Mouse (Mus musculus) heart, embryonic 12.5 days (tissue): Measurements from ENCODE around the gene Unc5b. TPM values are rescaled to one million over a fixed set of nuclear protein-coding genes. Genes with fewer than 3 reads are reported as not detected.
"Not testable (repeated sequence)": the region's sequence is repeated elsewhere in the genome, so short reads cannot be mapped to it uniquely, and the experiment has no call there.

ENCODE experiments used
- ATAC-seq: fragments of 200-750 bp; cut with Nextera tagmentation; 2 replicates; pipeline ENCODE4 v1.8.0; 2017; ENCODE audit warnings: moderate TSS enrichment, moderate library complexity; ENCODE audit not compliant: insufficient number of reproducible peaks, low FRiP score
- H3K27ac ChIP-seq: fragments of 300-500 bp; sonication (generic); 2 replicates; pipeline ENCODE4 v1.5.1; 2016; ENCODE audit warnings: mild to moderate bottlenecking, moderate library complexity; ENCODE audit not compliant: poor library complexity, severe bottlenecking
- H3K27me3 ChIP-seq: fragments of 300-500 bp; sonication (generic); replicated peaks from 2 replicates; pipeline ENCODE4 v1.6.1; 2016; ENCODE audit warnings: mild to moderate bottlenecking, moderate library complexity
- H3K36me3 ChIP-seq: fragments of 300-500 bp; sonication (generic); 2 replicates; pipeline ENCODE4 v1.6.1; 2016; ENCODE audit warnings: mild to moderate bottlenecking, moderate library complexity
- H3K4me1 ChIP-seq: fragments of 300-500 bp; sonication (generic); replicated peaks from 2 replicates; pipeline ENCODE4 v1.6.1; 2016; ENCODE audit warnings: mild to moderate bottlenecking
- H3K4me2 ChIP-seq: fragments of 300-500 bp; sonication (generic); 2 replicates; pipeline ENCODE4 v1.6.1; 2016; ENCODE audit warnings: mild to moderate bottlenecking, moderate library complexity
- H3K4me3 ChIP-seq: fragments of 300-500 bp; sonication (generic); 2 replicates; pipeline ENCODE4 v1.5.1; 2016; ENCODE audit warnings: mild to moderate bottlenecking
- H3K9ac ChIP-seq: fragments of 300-500 bp; sonication (generic); 2 replicates; pipeline ENCODE4 v1.6.1; 2016; ENCODE audit warnings: mild to moderate bottlenecking, moderate library complexity
- H3K9me3 ChIP-seq: fragments of 300-500 bp; sonication (generic); replicated peaks from 2 replicates; pipeline ENCODE4 v1.6.1; 2016; ENCODE audit warnings: mild to moderate bottlenecking, moderate library complexity
- WGBS: fragments of 180-500 bp; shearing (Covaris S2); methylation state at CpG from one replicate; pipeline ENCODE4 v1.1.7; 2016; 5-methylcytosine and 5-hydroxymethylcytosine counted together
- polyA plus RNA-seq: library from polyadenylated mRNA; unstranded; fragments of >200 nt; fragmentation: Nextera tagmentation; extraction: Ambion mirVana; gene quantifications from 2 replicates; pipeline ENCODE4 v1.2.1, GENCODE M21; 2016

Gene Unc5b
- 18.4 and 18.7 TPM in 2 replicates for polyA plus RNA-seq

GRCm38 (mm10) chr10:60831379-60831778 lies at the start of gene Unc5b:
Unc5b (minus strand) TSS chr10:60831581.
- H3K27me3 ChIP-seq, result no peaks in the 10 kb centered on the region
- under 1% methylated on average over 53 of the region's 53 CpGs for WGBS
- H3K4me3 ChIP-seq, result peak within 1 kb of the TSS; percentile 70
- H3K4me1 ChIP-seq, result peaks cover 38% of the 10 kb centered on the region
- H3K27ac ChIP-seq, result peak within 1 kb of the TSS; percentile 91
- no peaks in the 10 kb centered on the region for H3K9me3 ChIP-seq
- H3K4me2 ChIP-seq, result peak within 1 kb of the TSS; percentile 84
- peak; percentile 92 for ATAC-seq
- no peaks in the 10 kb centered on the region for H3K36me3 ChIP-seq
- H3K9ac ChIP-seq, result peak within 1 kb of the TSS; percentile 92

GRCm38 (mm10) chr10:60879817-60880216 lies 48.4 kb upstream of the Unc5b start:
- Histone ChIP-seq H3K27ac (no peak overlapping the region), H3K4me1 (no peaks in the 10 kb centered on the region), H3K4me3 (no peak overlapping the region), H3K36me3 (no peaks in the 10 kb centered on the region), H3K27me3 (peaks cover 4% of the 10 kb centered on the region; the same call in 1 of the 2 replicates), H3K9ac (no peak overlapping the region), H3K4me2 (no peak overlapping the region), H3K9me3 (no peaks in the 10 kb centered on the region)
- 79% methylated on average over 4 of the region's 4 CpGs for WGBS
- no peak for ATAC-seq

GRCm38 (mm10) chr10:60877075-60877474 lies 45.7 kb upstream of the Unc5b start:
- Histone ChIP-seq H3K36me3 (no peaks in the 10 kb centered on the region), H3K27me3 (peaks cover 4% of the 10 kb centered on the region; the same call in 1 of the 2 replicates), H3K4me2 (no peak overlapping the region), H3K4me3 (no peak overlapping the region), H3K9ac (no peak overlapping the region), H3K9me3 (peaks cover 4% of the 10 kb centered on the region; the same call in 1 of the 2 replicates), H3K27ac (no peak overlapping the region), H3K4me1 (no peaks in the 10 kb centered on the region)
- WGBS, result 82% methylated on average over 5 of the region's 5 CpGs
- no peak for ATAC-seq

GRCm38 (mm10) chr10:60875011-60875410 lies 43.6 kb upstream of the Unc5b start:
- no peaks in the 10 kb centered on the region for H3K36me3 ChIP-seq
- no peak overlapping the region for H3K4me3 ChIP-seq
- no peak overlapping the region for H3K27ac ChIP-seq
- H3K9me3 ChIP-seq, result peaks cover 4% of the 10 kb centered on the region; the same call in 1 of the 2 replicates
- H3K4me2 ChIP-seq, result no peak overlapping the region
- no peak for ATAC-seq
- WGBS, result 80% methylated on average over 1 of the region's 1 CpGs
- no peak overlapping the region for H3K9ac ChIP-seq
- peaks cover 4% of the 10 kb centered on the region; the same call in 1 of the 2 replicates for H3K27me3 ChIP-seq
- H3K4me1 ChIP-seq, result no peaks in the 10 kb centered on the region

GRCm38 (mm10) chr10:60863318-60863717 lies 31.9 kb upstream of the Unc5b start:
- no peak for ATAC-seq

DNA sequence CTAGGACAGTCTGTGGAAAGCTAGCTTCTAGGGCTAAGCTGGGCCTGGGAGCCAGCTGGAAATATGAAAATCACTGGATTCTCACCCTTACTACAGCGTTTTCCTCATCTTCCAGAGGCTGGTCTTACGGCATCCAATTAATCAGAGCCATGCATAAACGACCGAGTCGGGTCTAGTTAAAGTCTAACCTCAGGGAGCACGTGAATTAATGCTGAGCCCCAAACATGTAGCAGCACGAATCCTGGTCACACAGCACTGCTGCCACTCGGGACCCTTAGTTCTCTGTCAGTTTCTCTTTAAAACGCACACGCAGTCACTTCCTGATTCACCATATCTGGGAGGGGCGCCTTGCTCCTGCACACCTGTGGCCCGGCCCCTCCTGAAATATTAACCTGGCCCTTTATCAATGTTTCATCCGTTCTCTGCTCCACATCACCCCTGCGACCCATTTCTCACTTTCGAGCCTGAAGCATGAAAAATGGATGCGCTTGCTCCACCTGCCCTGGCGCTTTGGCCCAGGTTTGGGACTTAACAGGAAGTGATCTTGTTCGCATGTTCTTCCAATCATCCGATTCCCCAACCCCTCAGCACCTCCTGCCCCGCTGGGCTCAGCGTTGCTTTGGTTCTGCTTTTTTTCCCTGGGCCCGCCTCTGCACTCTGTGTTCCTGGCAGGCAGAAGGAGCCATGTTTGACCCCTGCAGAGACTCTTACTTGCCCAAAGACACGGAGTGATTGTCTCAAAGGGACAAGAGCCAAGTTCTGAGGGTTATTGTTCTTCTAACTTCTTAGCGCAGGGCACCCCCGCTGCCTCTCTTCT lies 31.3 kb upstream of the Unc5b start:
- no peak for ATAC-seq
- Histone ChIP-seq H3K36me3 (no peaks in the 10 kb centered on the region), H3K4me2 (no peak overlapping the region), H3K27me3 (peaks cover 6% of the 10 kb centered on the region; the same call in 1 of the 2 replicates), H3K27ac (no peak overlapping the region), H3K9me3 (no peaks in the 10 kb centered on the region), H3K4me1 (no peaks in the 10 kb centered on the region), H3K4me3 (no peak overlapping the region), H3K9ac (no peak overlapping the region)
- WGBS, result 68% methylated on average over 25 of the region's 25 CpGs

More at GRCm38 (mm10) chr10:60863318-60863717, 31.9 kb upstream of the Unc5b start:
- Histone ChIP-seq H3K27ac (no peak overlapping the region), H3K4me3 (no peak overlapping the region), H3K27me3 (peaks cover 6% of the 10 kb centered on the region; the same call in 1 of the 2 replicates), H3K36me3 (no peaks in the 10 kb centered on the region), H3K4me2 (no peak overlapping the region), H3K9me3 (no peaks in the 10 kb centered on the region), H3K9ac (no peak overlapping the region), H3K4me1 (no peaks in the 10 kb centered on the region)
- WGBS, result 78% methylated on average over 6 of the region's 6 CpGs

- not testable (repeated sequence) for H3K4me2 ChIP-seq, H3K4me3 ChIP-seq, H3K27ac ChIP-seq, H3K36me3 ChIP-seq, H3K9ac ChIP-seq, ATAC-seq, H3K9me3 ChIP-seq, H3K27me3 ChIP-seq, H3K4me1 ChIP-seq
Measured at GRCm38 (mm10) chr10:60845271-60845670, 13.9 kb upstream of the Unc5b start.

- 24% methylated on average over 19 of the region's 19 CpGs for WGBS
- H3K4me1 ChIP-seq, result peaks cover 15% of the 10 kb centered on the region
- H3K4me2 ChIP-seq, result peak overlapping the region; percentile 58
- no peak overlapping the region for H3K27ac ChIP-seq
- peak overlapping the region; percentile 1; the same call in 1 of the 2 replicates for H3K4me3 ChIP-seq
- H3K36me3 ChIP-seq, result no peaks in the 10 kb centered on the region
- H3K9me3 ChIP-seq, result no peaks in the 10 kb centered on the region
- H3K27me3 ChIP-seq, result no peaks in the 10 kb centered on the region
- no peak for ATAC-seq
- H3K9ac ChIP-seq, result 0 out of 2 replicates have a peak overlapping the region, but pooled peaks have one; percentile 34
Measured at GRCm38 (mm10) chr10:60838816-60839215, 7.4 kb upstream of the Unc5b start.

DNA sequence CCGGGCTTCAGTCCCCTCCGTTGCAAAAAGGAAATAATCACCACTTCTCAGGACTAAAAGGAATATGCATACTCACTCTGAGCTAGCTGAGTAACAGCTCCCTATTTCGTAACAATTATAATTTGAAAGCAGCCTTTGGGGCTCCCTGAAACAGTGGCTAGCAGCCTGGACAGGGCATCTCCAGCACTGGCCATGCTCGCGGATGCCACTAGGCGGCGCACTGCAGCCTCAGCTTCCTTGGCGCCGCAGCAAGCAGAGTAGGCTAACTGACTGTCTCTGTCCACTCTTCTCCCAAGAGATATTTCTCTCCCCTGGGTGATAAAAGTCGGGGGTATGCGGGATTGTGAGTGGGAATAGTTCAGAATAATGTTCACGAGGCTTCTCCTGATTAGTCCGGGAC lies 3.6 kb upstream of the Unc5b start:
- Histone ChIP-seq H3K36me3 (no peaks in the 10 kb centered on the region), H3K9me3 (no peaks in the 10 kb centered on the region), H3K27me3 (no peaks in the 10 kb centered on the region), H3K4me3 (no peak overlapping the region), H3K27ac (no peak overlapping the region), H3K4me2 (no peak overlapping the region), H3K4me1 (peaks cover 21% of the 10 kb centered on the region), H3K9ac (no peak overlapping the region)
- WGBS, result 5% methylated on average over 13 of the region's 13 CpGs
- no peak for ATAC-seq

DNA sequence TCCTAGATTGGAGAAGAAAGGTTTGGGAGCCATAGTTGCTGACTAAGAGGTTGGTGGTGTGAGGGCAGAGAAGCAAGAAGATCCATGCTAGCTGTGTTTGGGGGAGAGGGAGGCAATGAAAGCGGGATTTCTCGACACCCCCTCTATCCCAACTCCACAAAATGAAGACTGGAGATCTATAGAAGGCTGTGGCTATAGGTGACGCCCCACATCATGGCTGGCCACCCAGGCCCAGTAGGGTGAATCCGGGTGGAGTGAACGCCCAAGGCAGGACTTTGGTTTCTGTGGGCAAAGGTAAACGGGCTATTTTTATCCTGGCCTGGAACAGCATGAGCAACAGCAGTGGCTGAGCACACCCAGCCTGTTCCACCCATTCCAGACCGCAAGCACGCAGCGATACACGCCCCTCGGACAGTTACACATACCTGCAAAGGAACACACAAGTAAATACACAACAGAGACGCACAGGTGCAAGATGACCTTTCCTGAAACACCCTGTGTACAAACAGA lies 1.3 kb upstream of the Unc5b start:
- H3K4me1 ChIP-seq, result peaks cover 32% of the 10 kb centered on the region
- no peaks in the 10 kb centered on the region for H3K36me3 ChIP-seq
- ATAC-seq, result no peak
- H3K27ac ChIP-seq, result no peak overlapping the region
- H3K4me3 ChIP-seq, result no peak overlapping the region
- H3K9ac ChIP-seq, result no peak overlapping the region
- 69% methylated on average over 12 of the region's 12 CpGs for whole genome bisulfite sequencing
- H3K9me3 ChIP-seq, result no peaks in the 10 kb centered on the region
- no peak overlapping the region for H3K4me2 ChIP-seq
- no peaks in the 10 kb centered on the region for H3K27me3 ChIP-seq

DNA sequence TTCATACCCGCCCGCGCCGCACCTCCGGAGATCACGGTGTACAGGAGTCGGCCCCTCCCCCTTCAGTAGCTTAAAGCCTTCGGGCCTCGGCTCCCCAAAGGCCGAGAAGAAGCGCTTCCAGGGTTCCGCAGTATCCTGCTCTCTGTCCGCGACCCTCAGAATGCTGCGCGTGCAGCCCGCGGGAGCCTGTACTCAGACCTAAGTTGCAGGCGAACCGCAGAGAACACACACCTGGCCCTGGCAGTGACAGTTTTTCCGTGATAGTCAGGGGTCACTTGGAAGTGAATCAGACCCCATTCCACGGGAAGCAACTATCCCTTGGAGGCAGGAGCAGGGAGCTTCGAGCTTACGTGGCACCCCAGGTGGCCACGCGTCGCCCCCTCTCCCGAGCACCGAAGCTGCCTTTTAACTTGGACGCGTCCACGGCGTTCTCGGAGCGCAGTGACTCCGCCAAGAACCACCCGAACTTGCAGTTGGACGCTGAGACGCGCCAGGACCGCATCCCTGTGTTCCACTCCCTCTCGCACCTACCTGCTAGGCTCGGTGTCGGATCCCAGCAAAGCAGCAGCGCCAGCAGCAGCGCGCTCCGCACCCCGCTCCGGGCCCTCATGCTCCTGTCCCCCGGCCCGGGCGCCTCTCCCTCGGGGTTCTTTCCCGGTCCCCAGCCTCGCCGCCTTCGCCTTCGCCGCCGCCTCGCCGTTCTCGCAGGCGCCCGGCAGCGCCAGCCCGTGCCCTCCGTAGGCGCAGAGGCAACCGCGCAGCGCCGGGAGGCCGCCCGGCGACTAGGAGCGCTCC lies 628 bp downstream of the Unc5b start:
- H3K27ac ChIP-seq, result peak overlapping the region; percentile 91
- no peaks in the 10 kb centered on the region for H3K27me3 ChIP-seq
- no peaks in the 10 kb centered on the region for H3K36me3 ChIP-seq
- under 1% methylated on average over 78 of the region's 78 CpGs for WGBS
- peak overlapping the region; percentile 70 for H3K4me3 ChIP-seq
- H3K9ac ChIP-seq, result peak overlapping the region; percentile 92
- ATAC-seq, result 0 out of 2 replicates have a peak, but pooled peaks have one; percentile 17
- H3K4me1 ChIP-seq, result peaks cover 44% of the 10 kb centered on the region
- no peaks in the 10 kb centered on the region for H3K9me3 ChIP-seq
- H3K4me2 ChIP-seq, result peak overlapping the region; percentile 84
